Mouse (Mus musculus) activated CD4-positive, CD25-positive, alpha-beta regulatory T cell, adult 4 months (primary cell): ENCODE results near the gene Xpnpep1. TPM values are rescaled to one million over a fixed set of nuclear protein-coding genes. Genes with fewer than 3 reads are reported as not detected.

Experiments
- ATAC-seq: one replicate; pipeline ENCODE4 v1.8.0; 2017
- polyA plus RNA-seq, 2 experiments: library from polyadenylated mRNA; unstranded; fragments of 100-300 nt; shearing (Covaris generic); gene quantifications; one replicate each; pipeline ENCODE4 v1.2.1; 2017

Gene Xpnpep1
- polyA plus RNA-seq = 10 to 100 TPM; 56.2 to 64.9 TPM

DNA sequence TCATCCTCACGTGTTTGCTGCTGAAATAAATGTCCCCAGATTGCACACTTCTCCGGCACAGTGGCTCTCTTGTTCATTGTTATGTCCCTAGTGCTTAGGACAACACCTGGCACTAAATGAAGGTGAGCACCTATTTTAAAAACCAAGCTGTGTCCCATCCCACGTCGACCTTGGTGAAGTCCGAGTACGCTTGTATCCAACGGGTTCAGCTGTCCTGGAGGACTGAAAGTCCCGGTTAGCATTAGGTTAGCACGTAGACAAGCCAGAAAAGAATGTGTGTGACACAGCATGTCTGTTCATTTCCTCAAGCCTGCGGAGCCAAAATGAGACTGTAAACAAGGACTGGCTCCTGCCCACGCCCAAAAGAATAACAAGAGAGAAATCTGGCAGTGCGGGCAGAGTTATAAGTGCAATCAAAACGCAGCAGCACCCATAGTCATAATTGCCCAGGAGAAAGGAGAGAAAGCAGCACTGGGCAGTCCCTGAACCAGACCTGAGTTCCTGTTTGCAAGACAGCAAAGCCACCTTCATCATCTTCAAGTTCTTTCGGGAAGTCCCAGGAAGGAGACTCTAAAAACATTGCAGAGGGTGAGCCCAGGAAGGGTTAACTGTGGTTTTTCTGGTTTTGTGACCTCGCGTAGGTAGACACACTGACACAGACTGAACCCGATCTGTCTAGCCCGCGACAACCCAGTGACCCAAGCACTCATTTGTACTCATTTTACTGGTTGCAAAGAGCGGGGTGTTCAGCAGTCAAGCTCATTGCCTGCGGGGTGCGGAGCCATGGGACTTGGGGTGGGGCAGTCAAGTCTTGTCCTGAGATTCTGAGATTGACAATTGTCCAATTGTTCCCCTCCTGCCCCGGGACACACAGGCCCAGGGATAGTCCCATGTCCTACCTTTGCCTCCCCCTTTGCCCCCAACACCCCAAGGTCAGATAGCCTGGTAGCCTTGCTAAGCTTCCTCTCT, at the start of gene Xpnpep1:
Gene Xpnpep1 (minus strand): TSS at position 51 of the 969 bp plus-strand sequence.
- no peak for ATAC-seq

- no peak for ATAC-seq
These were observed 47.5 kb upstream of the Xpnpep1 start for GRCm38 (mm10) chr19:53087268-53088143.

DNA sequence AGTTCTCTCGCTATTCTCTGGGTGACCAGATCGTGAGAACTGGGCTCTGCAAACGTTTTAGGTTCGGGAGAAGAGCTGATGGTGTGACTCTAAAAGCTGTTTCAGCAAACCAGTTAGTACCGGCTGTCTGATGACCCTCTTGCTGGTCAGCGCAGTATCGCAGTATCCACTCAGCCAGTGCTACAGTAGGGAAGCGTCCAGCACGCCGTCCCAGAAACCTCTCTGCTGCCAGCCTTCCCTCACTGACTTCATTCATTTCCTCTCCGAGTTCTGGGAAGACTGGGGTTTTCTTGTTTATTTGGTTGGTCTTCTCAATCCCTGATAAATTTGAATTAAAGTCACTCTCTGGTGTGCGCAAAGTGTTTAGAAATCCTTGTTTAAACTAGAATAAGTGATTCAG, 46.8 kb upstream of the Xpnpep1 start:
- ATAC-seq = no peak

GRCm38 (mm10) chr19:53084735-53085134, 44.7 kb upstream of the Xpnpep1 start:
- no peak for ATAC-seq

- ATAC-seq = no peak
These were observed 42.8 kb upstream of the Xpnpep1 start for GRCm38 (mm10) chr19:53082862-53083261.

DNA sequence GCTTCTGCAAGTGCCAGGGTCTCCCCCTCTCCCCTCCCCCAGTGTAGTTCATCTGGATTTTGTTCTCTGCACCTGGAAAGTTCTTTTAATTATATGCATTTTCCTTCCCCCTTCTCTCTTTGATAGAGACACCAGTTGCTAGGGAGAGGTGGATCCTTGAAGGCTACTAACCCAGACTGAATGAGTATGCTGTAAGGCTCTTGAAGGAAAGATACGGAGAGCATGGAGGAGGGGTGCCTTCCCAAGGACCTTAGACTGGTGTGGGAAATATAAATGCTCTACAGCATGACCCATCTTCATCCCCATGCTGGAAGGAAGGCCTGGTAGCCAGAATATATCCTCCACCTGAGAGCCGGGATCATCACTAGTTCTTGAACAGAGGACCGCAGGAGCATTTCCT, 41.3 kb upstream of the Xpnpep1 start:
- no peak for ATAC-seq

DNA sequence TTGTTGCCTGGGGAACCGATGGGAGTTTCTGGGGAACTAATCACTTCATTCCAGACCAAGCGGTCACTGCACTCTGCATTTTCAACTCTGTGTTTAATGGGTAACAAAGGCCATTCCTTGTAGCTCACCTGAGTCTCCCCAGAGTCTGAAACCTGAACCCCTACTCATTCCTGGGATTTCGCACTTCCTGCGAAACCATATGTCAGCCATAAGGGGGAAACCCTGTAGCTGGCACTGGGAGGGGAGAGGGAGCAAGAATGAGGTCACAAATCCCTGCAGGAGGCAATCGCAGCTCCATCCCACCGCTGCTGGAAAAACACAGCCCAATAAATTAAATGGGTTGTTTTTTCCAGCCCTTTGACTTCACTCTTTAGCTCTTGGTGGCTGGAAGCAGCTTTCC, 40.9 kb upstream of the Xpnpep1 start:
- no peak for ATAC-seq

DNA sequence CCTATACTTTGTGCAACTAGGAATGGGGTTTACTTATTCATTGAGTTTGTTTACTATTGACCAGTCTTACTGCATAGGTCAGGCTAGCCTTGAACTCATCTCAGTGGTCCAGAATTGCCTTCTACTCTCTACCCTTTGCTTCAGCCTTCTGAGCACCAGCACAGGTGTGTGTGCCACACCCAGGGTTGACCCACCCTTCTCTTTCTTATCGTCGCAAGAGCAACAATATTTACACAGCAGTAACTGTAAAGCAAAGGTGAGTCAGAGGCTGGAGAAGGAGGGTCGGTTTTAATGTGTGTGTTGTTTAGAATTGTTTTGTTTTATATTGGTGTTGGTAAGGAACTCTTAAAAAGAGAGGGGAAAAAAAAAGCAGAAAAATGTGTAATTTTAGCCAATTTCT, 40.5 kb upstream of the Xpnpep1 start:
- ATAC-seq = no peak

GRCm38 (mm10) chr19:53080026-53080425, 40.0 kb upstream of the Xpnpep1 start:
- ATAC-seq = no peak

DNA sequence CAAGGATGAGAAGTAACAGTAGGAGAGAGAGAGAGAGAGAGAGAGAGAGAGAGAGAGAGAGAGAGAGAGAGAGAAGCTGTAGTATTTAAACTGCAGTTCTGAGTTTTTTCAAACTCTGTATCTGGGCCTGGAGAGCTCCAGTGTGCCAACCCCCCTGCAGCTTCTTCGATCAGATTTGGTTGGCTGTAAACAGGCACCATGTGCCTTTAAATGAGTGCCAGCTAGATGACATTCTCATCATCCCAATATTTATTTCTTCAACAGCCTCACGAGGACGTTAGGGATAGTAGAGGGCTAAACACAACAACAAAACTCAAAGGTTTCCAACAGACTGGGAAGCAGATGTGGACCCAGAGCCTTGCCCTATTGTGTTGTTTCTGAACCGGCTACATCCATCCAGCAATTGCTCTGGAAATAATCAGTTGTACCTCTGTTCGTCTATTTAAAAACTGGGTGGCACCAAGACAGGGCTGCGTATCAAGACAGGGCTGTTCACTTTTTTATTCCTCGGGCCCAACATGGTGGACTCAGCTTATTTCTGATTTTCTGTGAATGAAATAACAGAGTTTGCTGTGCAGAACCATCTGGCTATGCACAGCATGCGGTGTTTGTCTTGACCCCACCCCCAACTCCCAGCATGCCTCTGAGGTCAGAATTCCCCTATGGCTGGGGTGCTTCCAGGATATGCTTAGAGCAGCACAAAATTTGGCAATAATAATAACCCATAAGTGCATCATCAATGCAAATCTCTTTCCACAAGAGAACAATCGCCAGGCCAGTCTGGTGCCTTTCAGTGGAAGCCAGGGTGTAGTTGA, 38.5 kb upstream of the Xpnpep1 start:
- no peak for ATAC-seq

GRCm38 (mm10) chr19:53077278-53077677, 37.3 kb upstream of the Xpnpep1 start:
- ATAC-seq = no peak

DNA sequence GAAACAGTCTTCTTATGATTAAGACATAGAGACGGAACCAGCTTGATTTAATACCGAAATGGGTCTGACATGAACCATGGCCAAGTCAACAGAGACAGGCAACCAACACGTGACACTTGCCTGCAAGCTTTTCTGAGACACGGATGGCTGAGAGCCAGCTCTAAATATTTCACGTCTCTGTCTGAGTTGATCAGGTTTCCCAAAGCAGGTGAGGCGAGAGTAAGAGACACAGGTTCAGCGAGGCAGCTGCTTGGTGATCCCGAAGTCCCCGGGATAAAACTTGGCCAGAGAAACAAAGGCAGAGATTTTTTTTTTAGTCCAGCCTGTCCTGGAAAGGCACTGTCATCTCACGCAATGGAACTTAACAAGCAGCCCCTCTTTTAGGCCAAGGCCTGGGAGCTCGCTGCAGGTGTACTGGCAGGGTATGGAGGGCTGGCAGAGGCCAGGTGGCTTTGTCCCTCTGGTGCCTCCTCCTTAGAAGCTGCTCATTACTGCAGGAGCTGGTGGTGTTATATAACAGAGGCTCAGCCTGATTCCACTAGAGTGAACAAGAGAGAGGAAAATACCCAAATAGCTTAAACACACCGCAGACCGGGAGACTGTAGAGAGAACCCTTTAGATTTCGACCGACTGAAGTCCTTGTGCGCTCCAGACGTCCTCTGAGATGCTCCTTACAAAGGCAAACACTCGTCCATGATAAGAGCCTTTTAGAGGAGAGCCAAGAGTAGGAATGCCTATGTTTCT, 36.4 kb upstream of the Xpnpep1 start:
- ATAC-seq = no peak

DNA sequence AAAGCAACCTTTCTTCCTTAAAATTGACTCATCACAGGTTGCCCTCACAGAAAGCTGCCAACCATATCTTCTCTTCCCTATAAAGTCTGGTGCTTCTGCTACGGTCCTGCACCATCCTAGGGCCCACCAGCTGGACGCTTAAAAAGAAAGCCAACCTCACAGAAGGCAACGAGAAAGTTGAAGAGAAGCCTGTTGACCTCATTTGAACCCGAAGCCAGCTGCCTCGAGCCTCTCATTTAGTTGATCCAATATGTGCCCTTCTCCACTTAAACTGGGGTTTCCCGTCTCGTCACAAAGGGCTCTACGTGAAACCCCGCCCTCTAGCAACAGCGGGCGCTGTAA, 35.9 kb upstream of the Xpnpep1 start:
- ATAC-seq = no peak

- ATAC-seq = no peak
These were observed 35.1 kb upstream of the Xpnpep1 start for GRCm38 (mm10) chr19:53074899-53075722.

DNA sequence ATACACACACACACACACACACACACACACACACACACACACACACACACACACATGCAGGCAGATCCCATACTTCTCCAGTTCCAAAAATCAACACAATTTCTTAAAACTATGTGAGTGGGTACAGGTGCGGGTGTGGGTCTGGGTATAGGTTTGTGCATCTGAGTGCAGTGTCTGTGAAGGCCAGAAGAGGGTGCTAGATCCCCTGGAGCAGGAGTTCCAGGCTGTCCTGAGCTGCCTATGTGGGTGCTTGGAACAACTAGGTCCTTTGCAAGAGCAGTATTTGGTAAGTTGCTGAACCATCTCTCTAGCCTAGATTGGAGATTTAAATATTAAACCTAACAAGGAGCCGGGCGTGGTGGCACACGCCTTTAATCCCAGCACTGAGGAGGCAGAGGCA, 33.5 kb upstream of the Xpnpep1 start:
- no peak for ATAC-seq

DNA sequence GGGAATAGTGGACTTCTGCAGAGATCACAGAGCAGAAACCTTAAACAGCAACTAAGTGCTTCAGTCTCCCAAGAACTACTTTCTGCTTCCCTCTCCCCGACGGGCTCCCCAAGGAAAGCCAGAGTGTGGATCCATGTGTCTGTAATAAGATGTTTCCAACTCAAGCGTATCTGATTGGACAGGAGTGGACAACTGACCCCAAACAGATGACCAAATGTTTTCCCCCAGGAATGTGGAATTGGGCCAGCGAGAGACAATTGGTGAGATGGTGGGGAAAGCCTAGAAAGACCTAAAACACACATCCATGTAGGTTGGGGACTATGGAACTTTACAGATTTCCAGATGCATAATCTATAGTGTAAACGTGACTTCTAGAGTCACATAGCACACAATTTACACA, 32.4 kb upstream of the Xpnpep1 start:
- ATAC-seq = no peak

DNA sequence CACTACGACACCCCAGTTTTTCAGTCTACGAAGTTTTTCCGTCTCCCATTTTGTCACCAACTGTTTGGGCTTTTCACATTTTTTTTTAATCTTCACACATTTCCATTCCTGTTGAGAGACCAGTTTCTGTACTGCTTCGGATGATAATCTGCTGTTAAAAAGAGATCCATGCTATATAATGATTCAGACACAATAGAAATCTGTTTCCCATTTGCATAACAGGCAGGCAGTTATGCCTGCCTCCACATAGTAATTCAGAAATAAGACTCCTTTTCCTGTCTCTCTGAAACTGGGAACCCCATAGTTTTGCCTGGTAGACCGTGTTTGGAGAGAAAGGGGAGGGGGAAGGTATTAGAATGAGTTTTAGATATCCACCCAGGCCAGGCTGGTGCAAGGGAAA, 31.6 kb upstream of the Xpnpep1 start:
- ATAC-seq = no peak

DNA sequence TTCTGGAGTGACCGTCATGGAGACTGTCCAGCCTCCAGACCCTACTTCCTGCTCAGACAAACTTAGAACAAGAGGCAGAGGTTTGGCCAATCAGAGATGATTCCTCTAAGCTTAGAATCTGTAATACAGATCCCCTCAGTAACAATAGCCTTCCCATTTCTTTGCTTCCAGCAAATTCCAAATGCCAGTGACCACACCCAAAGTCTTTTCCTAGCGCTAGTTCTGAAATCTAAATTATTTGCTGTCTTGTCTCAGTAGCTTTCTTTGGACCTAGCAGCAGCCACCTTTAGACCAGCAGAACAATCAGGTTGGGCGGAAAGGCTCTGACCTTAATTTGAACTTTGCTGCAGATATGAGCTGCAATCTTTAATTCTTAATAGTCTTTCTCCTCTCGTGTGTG, 30.9 kb upstream of the Xpnpep1 start:
- ATAC-seq = no peak

DNA sequence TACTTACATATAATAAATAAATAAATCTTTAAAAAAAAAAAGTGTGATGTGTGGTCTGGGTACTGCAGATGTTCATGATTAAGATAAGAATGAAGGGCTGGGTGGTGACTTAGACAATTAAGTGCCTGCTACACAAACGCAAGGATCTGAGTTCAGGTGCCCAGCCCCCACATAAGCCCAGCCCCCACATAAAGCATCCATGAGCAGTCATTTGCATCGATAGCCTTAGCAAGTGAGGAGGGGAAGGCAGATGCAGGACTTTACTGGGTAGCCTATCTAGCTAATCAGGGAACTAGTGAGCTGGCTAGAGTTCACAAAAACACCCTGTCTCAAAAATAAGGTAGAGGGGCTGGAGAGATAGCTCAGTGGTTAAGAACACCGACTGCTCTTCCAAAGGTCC, 29.4 kb upstream of the Xpnpep1 start:
- ATAC-seq = no peak

- ATAC-seq = no peak
These were observed 26.9 kb upstream of the Xpnpep1 start for GRCm38 (mm10) chr19:53066934-53067333.

DNA sequence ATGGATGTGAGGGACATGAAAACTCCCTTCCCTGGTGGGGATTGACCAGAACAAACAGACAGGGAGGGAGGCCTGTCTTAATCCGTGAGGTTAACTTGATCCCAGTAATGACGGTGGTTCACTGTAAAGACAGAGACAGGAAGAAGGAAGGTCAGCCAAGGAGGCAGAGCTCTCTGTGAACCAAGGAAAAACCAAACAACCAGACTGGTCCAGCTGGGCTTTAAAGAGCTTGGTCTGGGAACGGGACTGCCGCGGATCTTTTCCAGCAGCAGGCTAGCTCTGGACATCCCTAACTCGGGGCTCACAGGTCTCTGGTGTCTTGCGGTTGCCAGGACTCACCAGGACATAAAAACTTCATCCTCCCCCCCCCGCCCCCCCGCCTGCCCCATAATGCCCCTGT, 26.5 kb upstream of the Xpnpep1 start:
- ATAC-seq = no peak
